Mouse (Mus musculus): ENCODE measurements around the gene Arhgap31. TPM values are rescaled to one million over a fixed set of nuclear protein-coding genes. Genes with fewer than 3 reads are reported as not detected.

Arhgap31 gene
- polyA plus RNA-seq, 1 experiment from 2014 or later: 8.0 TPM

GRCm38 (mm10) chr16:38741204-38741903 is 28.3 kb upstream of the Arhgap31 start:
- no peaks in the 10 kb centered on the region for H3K9me3 ChIP-seq (replicated peaks; ENCODE audit: control insufficient read depth, low read length)
- no peak overlapping the region for H3K27ac ChIP-seq (replicated peaks; ENCODE audit: low read depth, low read length)
- peak overlapping the region; percentile 81 for H3K4me2 ChIP-seq (ENCODE audit: low read depth, low read length)
- no peak overlapping the region for H3K4me3 ChIP-seq (ENCODE audit: low read depth, low read length)
- no peaks in the 10 kb centered on the region for H3K4me1 ChIP-seq (ENCODE audit: control insufficient read depth, insufficient read depth, low read length)
- no peaks in the 10 kb centered on the region for H3K36me3 ChIP-seq (replicated peaks; ENCODE audit: control insufficient read depth, insufficient read depth, low read depth, low read length)
- no peak overlapping the region for H3K9ac ChIP-seq (replicated peaks; ENCODE audit: low read length)
- H3K27me3 ChIP-seq (ENCODE audit: control insufficient read depth, insufficient read depth, low read length): no peaks in the 10 kb centered on the region
- DNase-seq (ENCODE audit: low spot score) (no peak), ATAC-seq (replicated peaks; ENCODE audit: insufficient number of reproducible peaks, low FRiP score, low TSS enrichment, low read depth) (no peak)
- 79% methylated on average over 13 of the region's 13 CpGs for WGBS

- no peaks in the 10 kb centered on the region for H3K4me1 ChIP-seq (ENCODE audit: control insufficient read depth, insufficient read depth, low read length)
- no peak overlapping the region for H3K4me2 ChIP-seq (ENCODE audit: low read depth, low read length)
- WGBS: 55% methylated on average over 8 of the region's 8 CpGs
- H3K27me3 ChIP-seq (ENCODE audit: control insufficient read depth, insufficient read depth, low read length): no peaks in the 10 kb centered on the region
- no peak for DNase-seq (ENCODE audit: low spot score)
- ATAC-seq (replicated peaks; ENCODE audit: insufficient number of reproducible peaks, low FRiP score, low TSS enrichment, low read depth): no peak
- H3K27ac ChIP-seq (replicated peaks; ENCODE audit: low read depth, low read length): no peak overlapping the region
- no peaks in the 10 kb centered on the region for H3K9me3 ChIP-seq (replicated peaks; ENCODE audit: control insufficient read depth, low read length)
- H3K4me3 ChIP-seq (ENCODE audit: low read depth, low read length): no peak overlapping the region
- no peaks in the 10 kb centered on the region for H3K36me3 ChIP-seq (replicated peaks; ENCODE audit: control insufficient read depth, insufficient read depth, low read depth, low read length)
- no peak overlapping the region for H3K9ac ChIP-seq (replicated peaks; ENCODE audit: low read length)
Observed at GRCm38 (mm10) chr16:38730921-38731320, 17.8 kb upstream of the Arhgap31 start.

GRCm38 (mm10) chr16:38729610-38730288 is 16.7 kb upstream of the Arhgap31 start:
- H3K9me3 ChIP-seq (replicated peaks; ENCODE audit: control insufficient read depth, low read length): no peaks in the 10 kb centered on the region
- H3K36me3 ChIP-seq (replicated peaks; ENCODE audit: control insufficient read depth, insufficient read depth, low read depth, low read length): no peaks in the 10 kb centered on the region
- no peaks in the 10 kb centered on the region for H3K27me3 ChIP-seq (ENCODE audit: control insufficient read depth, insufficient read depth, low read length)
- no peak overlapping the region for H3K4me2 ChIP-seq (ENCODE audit: low read depth, low read length)
- no peak overlapping the region for H3K9ac ChIP-seq (replicated peaks; ENCODE audit: low read length)
- WGBS: 63% methylated on average over 15 of the region's 15 CpGs
- ATAC-seq (replicated peaks; ENCODE audit: insufficient number of reproducible peaks, low FRiP score, low TSS enrichment, low read depth): no peak; the same call in 1 of the 2 replicates
- no peaks in the 10 kb centered on the region for H3K4me1 ChIP-seq (ENCODE audit: control insufficient read depth, insufficient read depth, low read length)
- DNase-seq (ENCODE audit: low spot score): peak; percentile 80
- no peak overlapping the region for H3K27ac ChIP-seq (replicated peaks; ENCODE audit: low read depth, low read length)
- H3K4me3 ChIP-seq (ENCODE audit: low read depth, low read length): no peak overlapping the region

- Histone ChIP-seq H3K36me3 (replicated peaks; ENCODE audit: control insufficient read depth, insufficient read depth, low read depth, low read length) (no peaks in the 10 kb centered on the region), H3K9ac (replicated peaks; ENCODE audit: low read length) (no peak overlapping the region), H3K27ac (replicated peaks; ENCODE audit: low read depth, low read length) (no peak overlapping the region), H3K4me3 (ENCODE audit: low read depth, low read length) (no peak overlapping the region), H3K4me2 (ENCODE audit: low read depth, low read length) (no peak overlapping the region), H3K4me1 (ENCODE audit: control insufficient read depth, insufficient read depth, low read length) (no peaks in the 10 kb centered on the region), H3K9me3 (replicated peaks; ENCODE audit: control insufficient read depth, low read length) (no peaks in the 10 kb centered on the region), H3K27me3 (ENCODE audit: control insufficient read depth, insufficient read depth, low read length) (no peaks in the 10 kb centered on the region)
- 81% methylated on average over 6 of the region's 6 CpGs for WGBS
- no peak; the same call in 1 of the 2 replicates for ATAC-seq (replicated peaks; ENCODE audit: insufficient number of reproducible peaks, low FRiP score, low TSS enrichment, low read depth)
- no peak for DNase-seq (ENCODE audit: low spot score)
Observed at GRCm38 (mm10) chr16:38729139-38729538, 16.1 kb upstream of the Arhgap31 start.

GRCm38 (mm10) chr16:38728576-38729132 is 15.6 kb upstream of the Arhgap31 start:
- H3K4me1 ChIP-seq (ENCODE audit: control insufficient read depth, insufficient read depth, low read length): no peaks in the 10 kb centered on the region
- H3K4me3 ChIP-seq (ENCODE audit: low read depth, low read length): no peak overlapping the region
- DNase-seq (ENCODE audit: low spot score) (no peak), ATAC-seq (replicated peaks; ENCODE audit: insufficient number of reproducible peaks, low FRiP score, low TSS enrichment, low read depth) (no peak)
- no peaks in the 10 kb centered on the region for H3K9me3 ChIP-seq (replicated peaks; ENCODE audit: control insufficient read depth, low read length)
- 92% methylated on average over 15 of the region's 15 CpGs for WGBS
- no peak overlapping the region for H3K27ac ChIP-seq (replicated peaks; ENCODE audit: low read depth, low read length)
- H3K4me2 ChIP-seq (ENCODE audit: low read depth, low read length): no peak overlapping the region
- H3K27me3 ChIP-seq (ENCODE audit: control insufficient read depth, insufficient read depth, low read length): no peaks in the 10 kb centered on the region
- no peaks in the 10 kb centered on the region for H3K36me3 ChIP-seq (replicated peaks; ENCODE audit: control insufficient read depth, insufficient read depth, low read depth, low read length)
- no peak overlapping the region for H3K9ac ChIP-seq (replicated peaks; ENCODE audit: low read length)

GRCm38 (mm10) chr16:38724974-38725373 is 11.9 kb upstream of the Arhgap31 start:
- H3K4me2 ChIP-seq (ENCODE audit: low read depth, low read length): no peak overlapping the region
- no peaks in the 10 kb centered on the region for H3K4me1 ChIP-seq (ENCODE audit: control insufficient read depth, insufficient read depth, low read length)
- no peak overlapping the region for H3K9ac ChIP-seq (replicated peaks; ENCODE audit: low read length)
- H3K27ac ChIP-seq (replicated peaks; ENCODE audit: low read depth, low read length): no peak overlapping the region
- DNase-seq (ENCODE audit: low spot score): no peak
- WGBS: 69% methylated on average over 13 of the region's 13 CpGs
- H3K9me3 ChIP-seq (replicated peaks; ENCODE audit: control insufficient read depth, low read length): no peaks in the 10 kb centered on the region
- no peaks in the 10 kb centered on the region for H3K36me3 ChIP-seq (replicated peaks; ENCODE audit: control insufficient read depth, insufficient read depth, low read depth, low read length)
- no peaks in the 10 kb centered on the region for H3K27me3 ChIP-seq (ENCODE audit: control insufficient read depth, insufficient read depth, low read length)
- ATAC-seq (replicated peaks; ENCODE audit: insufficient number of reproducible peaks, low FRiP score, low TSS enrichment, low read depth): no peak
- H3K4me3 ChIP-seq (ENCODE audit: low read depth, low read length): no peak overlapping the region

GRCm38 (mm10) chr16:38724256-38724655 is 11.2 kb upstream of the Arhgap31 start:
- no peaks in the 10 kb centered on the region for H3K36me3 ChIP-seq (replicated peaks; ENCODE audit: control insufficient read depth, insufficient read depth, low read depth, low read length)
- WGBS: 85% methylated on average over 8 of the region's 8 CpGs
- H3K27ac ChIP-seq (replicated peaks; ENCODE audit: low read depth, low read length): no peak overlapping the region
- no peaks in the 10 kb centered on the region for H3K4me1 ChIP-seq (ENCODE audit: control insufficient read depth, insufficient read depth, low read length)
- H3K4me2 ChIP-seq (ENCODE audit: low read depth, low read length): no peak overlapping the region
- no peaks in the 10 kb centered on the region for H3K27me3 ChIP-seq (ENCODE audit: control insufficient read depth, insufficient read depth, low read length)
- no peak overlapping the region for H3K9ac ChIP-seq (replicated peaks; ENCODE audit: low read length)
- no peak overlapping the region for H3K4me3 ChIP-seq (ENCODE audit: low read depth, low read length)
- ATAC-seq (replicated peaks; ENCODE audit: insufficient number of reproducible peaks, low FRiP score, low TSS enrichment, low read depth) (no peak), DNase-seq (ENCODE audit: low spot score) (no peak)
- H3K9me3 ChIP-seq (replicated peaks; ENCODE audit: control insufficient read depth, low read length): no peaks in the 10 kb centered on the region

GRCm38 (mm10) chr16:38721377-38721776 is 8.3 kb upstream of the Arhgap31 start:
- DNase-seq (ENCODE audit: low spot score) (no peak), ATAC-seq (replicated peaks; ENCODE audit: insufficient number of reproducible peaks, low FRiP score, low TSS enrichment, low read depth) (no peak)
- Histone ChIP-seq H3K27ac (replicated peaks; ENCODE audit: low read depth, low read length) (no peak overlapping the region), H3K36me3 (replicated peaks; ENCODE audit: control insufficient read depth, insufficient read depth, low read depth, low read length) (no peaks in the 10 kb centered on the region), H3K27me3 (ENCODE audit: control insufficient read depth, insufficient read depth, low read length) (no peaks in the 10 kb centered on the region), H3K9ac (replicated peaks; ENCODE audit: low read length) (no peak overlapping the region), H3K4me1 (ENCODE audit: control insufficient read depth, insufficient read depth, low read length) (no peaks in the 10 kb centered on the region), H3K9me3 (replicated peaks; ENCODE audit: control insufficient read depth, low read length) (no peaks in the 10 kb centered on the region), H3K4me3 (ENCODE audit: low read depth, low read length) (no peak overlapping the region), H3K4me2 (ENCODE audit: low read depth, low read length) (no peak overlapping the region)
- 93% methylated on average over 8 of the region's 9 CpGs for WGBS

Data from embryonic facial prominence, embryonic 11.5 days (tissue).